Mouse (Mus musculus) midbrain, embryonic 15.5 days (tissue): Measurements from ENCODE around the gene Dynlt1b. TPM values are rescaled to one million over a fixed set of nuclear protein-coding genes. Genes with fewer than 3 reads are reported as not detected.
"Not testable (repeated sequence)": the region's sequence is repeated elsewhere in the genome, so short reads cannot be mapped to it uniquely, and the experiment has no call there.

Experiments used
- ATAC-seq: fragments of 200-750 bp; cut with Nextera tagmentation; replicated peaks from 2 replicates; pipeline ENCODE4 v1.8.0; 2017; ENCODE audit warnings: moderate TSS enrichment
- H3K27ac ChIP-seq: fragments of 300-500 bp; sonication (generic); 2 replicates; pipeline ENCODE4 v1.5.1; 2015; ENCODE audit warnings: mild to moderate bottlenecking, inconsistent platforms
- H3K27me3 ChIP-seq: fragments of 300-500 bp; sonication (generic); replicated peaks from 2 replicates; pipeline ENCODE4 v1.6.1; 2015; ENCODE audit warnings: inconsistent platforms
- H3K36me3 ChIP-seq: fragments of 300-500 bp; sonication (generic); replicated peaks from 2 replicates; pipeline ENCODE4 v1.6.1; 2015; ENCODE audit warnings: inconsistent platforms
- H3K4me1 ChIP-seq: fragments of 300-500 bp; sonication (generic); 2 replicates; pipeline ENCODE4 v1.6.1; 2015; ENCODE audit warnings: inconsistent platforms
- H3K4me2 ChIP-seq: fragments of 300-500 bp; sonication (generic); 2 replicates; pipeline ENCODE4 v1.6.1; 2015; ENCODE audit warnings: inconsistent platforms, mild to moderate bottlenecking, moderate library complexity
- H3K4me3 ChIP-seq: fragments of 300-500 bp; sonication (generic); 2 replicates; pipeline ENCODE4 v1.5.1; 2015; ENCODE audit warnings: mild to moderate bottlenecking, inconsistent platforms
- H3K9ac ChIP-seq: fragments of 300-500 bp; sonication (generic); 2 replicates; pipeline ENCODE4 v1.6.1; 2015; ENCODE audit warnings: mild to moderate bottlenecking, inconsistent platforms
- H3K9me3 ChIP-seq: fragments of 300-500 bp; sonication (generic); 2 replicates; pipeline ENCODE4 v1.6.1; 2016; ENCODE audit warnings: inconsistent platforms
- WGBS: fragments of 180-500 bp; shearing (Covaris S2); methylation state at CpG from one replicate; pipeline ENCODE4 v1.1.7; 2015; ENCODE audit warnings: mixed read lengths; 5-methylcytosine and 5-hydroxymethylcytosine counted together
- polyA plus RNA-seq: library from polyadenylated mRNA; unstranded; fragments of >200 nt; fragmentation: Nextera tagmentation; extraction: Ambion mirVana; gene quantifications from 2 replicates; pipeline ENCODE4 v1.2.1, GENCODE M21; 2015

The Dynlt1b gene
- polyA plus RNA-seq, 1 experiment from 2014 or later: 1,101 TPM

GRCm38 (mm10) chr17:6480855-6481589 lies 51.1 kb downstream of the Dynlt1b start:
- not testable (repeated sequence) for ATAC-seq, H3K4me2 ChIP-seq, H3K9ac ChIP-seq, H3K27ac ChIP-seq, H3K9me3 ChIP-seq, H3K27me3 ChIP-seq, H3K36me3 ChIP-seq, H3K4me1 ChIP-seq, H3K4me3 ChIP-seq
- WGBS: 70% methylated on average over 5 of the region's 7 CpGs

GRCm38 (mm10) chr17:6481590-6481963 lies 51.7 kb downstream of the Dynlt1b start:
- not testable (repeated sequence) for H3K4me3 ChIP-seq, H3K36me3 ChIP-seq, H3K9ac ChIP-seq, ATAC-seq, H3K9me3 ChIP-seq, H3K27me3 ChIP-seq, H3K4me2 ChIP-seq, H3K27ac ChIP-seq, H3K4me1 ChIP-seq
- WGBS: 84% methylated on average over 12 of the region's 12 CpGs

GRCm38 (mm10) chr17:6482248-6482647 lies 52.3 kb downstream of the Dynlt1b start:
- ATAC-seq, H3K4me3 ChIP-seq, H3K9me3 ChIP-seq, H3K9ac ChIP-seq, H3K4me1 ChIP-seq, H3K27me3 ChIP-seq, H3K27ac ChIP-seq, H3K36me3 ChIP-seq, H3K4me2 ChIP-seq: not testable (repeated sequence)
- WGBS: 88% methylated on average over 8 of the region's 8 CpGs

Other genes starting within 250 kb of the Dynlt1b start
- gene Tmem181a, start 173.3 kb upstream of the Dynlt1b start, polyA plus RNA-seq: 51.9 and 57.8 TPM in 2 replicates
- 55.4 and 59.4 TPM in 2 replicates for gene Dynlt1a, start 112.6 kb upstream of the Dynlt1b start, polyA plus RNA-seq
- gene Dynlt1c, start 171.6 kb downstream of the Dynlt1b start, polyA plus RNA-seq: 76.4 and 84.8 TPM in 2 replicates
- gene Dynlt1f, start 225.8 kb downstream of the Dynlt1b start, polyA plus RNA-seq: 253 and 259 TPM in 2 replicates
- 0.32 and 0.90 TPM in 2 replicates for gene Sytl3, start 229.0 kb downstream of the Dynlt1b start, polyA plus RNA-seq